In the genomic region with DNA sequence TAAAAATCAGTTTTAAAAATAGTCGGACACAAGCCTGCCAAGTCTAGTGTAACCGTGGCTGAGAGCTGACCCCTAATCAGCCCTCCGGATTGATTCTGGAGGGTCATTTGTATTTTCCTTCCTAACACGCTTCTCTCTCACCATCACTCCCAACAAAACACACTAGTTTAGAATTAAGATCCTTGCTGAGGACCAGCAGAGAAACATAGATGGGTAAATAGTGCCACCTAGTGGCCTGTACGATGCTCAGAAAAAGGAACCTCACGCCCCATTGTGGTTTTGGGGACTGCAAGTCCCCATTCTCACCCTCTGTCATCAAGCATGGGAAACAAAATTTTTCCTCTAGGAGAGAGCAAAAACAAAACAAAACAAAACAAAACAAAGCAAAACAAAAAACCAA, we compare ENCODE assay signal across 8 mouse cellular contexts.
A peak's percentile ranks its signal among the peaks of the same experiment; 100 is the strongest.
DNase-seq lines count a peak whose midpoint lies in the region; ATAC-seq lines count a peak whose summit lies in the region.

No protein-coding gene starts in this region.

- peak; percentile 71 for DNase-seq in CD4-positive, CD25-positive, alpha-beta regulatory T cell, adult 2 months (ENCODE audit: low read depth, low spot score)
- DNase-seq in WW6 (ENCODE audit: low read depth, low spot score) = peak; percentile 38
- DNase-seq in embryo, embryonic 10 days (ENCODE audit: low spot score) = peak; percentile 85
- DNase-seq in layer of hippocampus, adult 9-10 months (ENCODE audit: low spot score) = peak; percentile 56
- DNase-seq in mesoderm, embryonic 11.5 days (ENCODE audit: low read depth, low spot score) = peak; percentile 87

- 0 out of 2 replicates have a peak overlapping the region, but pooled peaks have one; percentile 33 for H3K9ac ChIP-seq in heart, embryonic 13.5 days
- no peak overlapping the region for H3K9ac ChIP-seq in stomach, embryonic 14.5 days (replicated peaks; ENCODE audit: low read depth, low read length)

- no peaks in the 10 kb centered on the region for H3K36me3 ChIP-seq in heart, embryonic 13.5 days
- no peaks in the 10 kb centered on the region for H3K36me3 ChIP-seq in stomach, embryonic 14.5 days (ENCODE audit: control insufficient read depth, insufficient read depth, low read length)

- H3K4me2 ChIP-seq in heart, embryonic 13.5 days = peak overlapping the region; percentile 65
- H3K4me2 ChIP-seq in stomach, embryonic 14.5 days (replicated peaks; ENCODE audit: low read depth, low read length) = 0 out of 2 replicates have a peak overlapping the region, but pooled peaks have one; percentile 14

- H3K27me3 ChIP-seq in heart, embryonic 13.5 days (replicated peaks) = peaks cover 9% of the 10 kb centered on the region; the same call in 1 of the 2 replicates
- H3K27me3 ChIP-seq in stomach, embryonic 14.5 days (ENCODE audit: control insufficient read depth, insufficient read depth, low read length) = no peaks in the 10 kb centered on the region

- H3K27ac ChIP-seq in heart, embryonic 13.5 days (replicated peaks) = no peak overlapping the region
- H3K27ac ChIP-seq in stomach, embryonic 14.5 days (ENCODE audit: low read length) = no peak overlapping the region

- WGBS in heart, embryonic 13.5 days = 3% methylated on average over 6 of the region's 6 CpGs
- WGBS in stomach, embryonic 14.5 days = 4% methylated on average over 6 of the region's 6 CpGs

- no peak for ATAC-seq in CD4-positive, CD25-positive, alpha-beta regulatory T cell, adult 4 months
- no peak for ATAC-seq in heart, embryonic 13.5 days (ENCODE audit: extremely low read depth, insufficient number of reproducible peaks, low FRiP score, low TSS enrichment)
- ATAC-seq in stomach, embryonic 14.5 days (ENCODE audit: insufficient number of reproducible peaks, insufficient read depth, low FRiP score, low read depth) = no peak

- peaks cover 15% of the 10 kb centered on the region for H3K4me1 ChIP-seq in heart, embryonic 13.5 days
- H3K4me1 ChIP-seq in stomach, embryonic 14.5 days (ENCODE audit: control insufficient read depth, insufficient read depth, low read length) = no peaks in the 10 kb centered on the region

- no peaks in the 10 kb centered on the region for H3K9me3 ChIP-seq in heart, embryonic 13.5 days
- no peaks in the 10 kb centered on the region for H3K9me3 ChIP-seq in stomach, embryonic 14.5 days (ENCODE audit: control insufficient read depth, low read depth, low read length)

- peak overlapping the region; percentile 32 for H3K4me3 ChIP-seq in heart, embryonic 13.5 days
- H3K4me3 ChIP-seq in stomach, embryonic 14.5 days (ENCODE audit: low read depth, low read length) = no peak overlapping the region
